Mouse (Mus musculus): ENCODE results near the gene Anapc2. TPM values are rescaled to one million over a fixed set of nuclear protein-coding genes. Genes with fewer than 3 reads are reported as not detected.

Gene Anapc2
- 116 and 126 TPM in 2 replicates for polyA plus RNA-seq (2014; fragmentation: Nextera tagmentation; extraction: Ambion mirVana)

DNA sequence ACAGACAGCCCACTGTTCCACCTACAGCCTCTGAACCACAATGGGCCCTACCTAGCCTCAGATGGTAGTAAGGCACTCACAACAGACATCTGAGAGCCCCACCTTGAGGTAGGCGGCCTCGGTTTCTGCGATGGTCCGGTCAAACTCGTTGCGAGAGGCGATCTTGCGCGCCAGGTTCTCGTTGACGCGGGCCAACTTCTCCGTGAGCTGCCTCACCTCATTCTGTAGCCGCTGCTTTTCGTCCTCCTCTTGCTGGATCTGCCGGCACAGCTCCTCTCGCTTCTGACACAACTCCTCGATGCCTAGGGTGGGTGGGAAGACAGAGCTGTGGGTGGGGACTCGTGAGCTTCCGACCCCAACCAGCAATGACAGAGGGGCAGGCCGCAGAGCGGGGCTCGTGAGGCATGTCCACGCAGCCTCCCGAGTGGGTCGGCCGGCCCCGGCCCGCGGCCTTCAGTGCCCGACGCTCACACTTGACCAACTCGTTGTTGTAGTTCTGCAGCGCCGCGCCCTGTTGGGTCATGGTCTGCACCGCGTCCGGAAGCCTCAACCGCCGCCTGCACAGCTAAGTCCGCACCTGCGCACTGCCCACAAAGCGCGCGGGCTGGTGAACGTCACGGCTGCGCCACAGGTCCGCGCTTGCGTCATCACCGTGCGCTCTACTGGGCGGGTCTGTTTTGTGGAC is at the start of gene Anapc2, which contains the start of gene Ssna1:
TSS of gene Anapc2 (plus strand) at position 652 of the 685 bp plus-strand sequence.
TSS of gene Ssna1 (minus strand) at position 612 of the 685 bp plus-strand sequence.
- H3K36me3 ChIP-seq (ENCODE audit: control insufficient read depth, insufficient read depth, low read length) = peaks cover 5% of the 10 kb centered on the region

DNA sequence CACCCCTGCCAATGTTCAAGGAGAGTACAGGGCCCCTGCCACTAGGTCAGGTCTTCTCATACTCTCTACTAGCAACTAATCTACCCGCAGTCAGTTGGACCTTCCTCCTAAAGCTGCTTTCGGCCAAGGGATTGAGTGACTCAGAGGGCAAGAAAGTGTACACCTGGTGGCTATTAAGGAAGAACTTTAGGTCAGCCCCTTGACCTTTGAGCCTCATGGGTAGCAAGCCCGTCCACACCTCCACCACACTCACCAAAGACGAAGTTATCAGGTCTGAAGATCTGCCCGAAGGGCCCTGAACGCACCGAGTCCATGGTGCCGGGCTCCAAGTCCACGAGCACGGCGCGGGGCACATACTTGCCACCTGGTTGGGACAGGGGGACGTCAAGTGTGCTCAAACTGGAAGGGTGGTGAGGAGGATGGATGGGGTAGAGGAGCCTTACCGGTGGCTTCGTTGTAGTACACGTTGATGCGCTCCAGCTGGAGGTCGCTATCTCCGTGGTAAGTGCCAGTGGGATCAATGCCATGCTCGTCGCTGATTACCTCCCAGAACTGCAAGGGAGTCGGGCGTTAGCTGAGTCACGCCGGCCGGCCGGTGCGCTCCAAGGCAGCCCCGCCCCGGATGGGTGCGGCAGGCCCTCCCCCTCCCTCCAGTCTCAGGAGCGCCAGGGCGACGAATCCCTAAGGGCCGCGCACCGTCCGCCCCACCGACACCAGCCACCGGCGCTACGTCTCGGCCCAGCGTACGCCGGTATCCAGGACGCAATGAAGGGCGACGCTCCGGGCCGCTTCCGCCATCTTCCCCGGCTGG is 48.4 kb upstream of the Anapc2 start:
- H3K9ac ChIP-seq (ENCODE audit: low read length) = peak overlapping the region; percentile 86
- H3K27ac ChIP-seq (ENCODE audit: low read depth, low read length) = peak overlapping the region; percentile 89
- DNase-seq (ENCODE audit: low spot score) (peak; percentile 86), ATAC-seq (replicated peaks; ENCODE audit: low FRiP score) (peak; percentile 39)
- WGBS = 1% methylated on average over 52 of the region's 53 CpGs
- H3K4me2 ChIP-seq (ENCODE audit: low read depth, low read length, severe bottlenecking) = peak overlapping the region; percentile 94
- peaks cover 5% of the 10 kb centered on the region; the same call in 1 of the 2 replicates for H3K4me1 ChIP-seq (replicated peaks; ENCODE audit: control insufficient read depth, insufficient read depth, low read length)
- peak overlapping the region; percentile 92 for H3K4me3 ChIP-seq (ENCODE audit: low read depth, low read length)
- no peaks in the 10 kb centered on the region for H3K36me3 ChIP-seq (ENCODE audit: control insufficient read depth, insufficient read depth, low read length)
- H3K27me3 ChIP-seq (ENCODE audit: control insufficient read depth, insufficient read depth, low read length) = no peaks in the 10 kb centered on the region
- H3K9me3 ChIP-seq (ENCODE audit: control insufficient read depth, low read length) = no peaks in the 10 kb centered on the region

More for the DNA sequence above, at the start of gene Anapc2, which contains the start of gene Ssna1:
- Histone ChIP-seq H3K9ac (ENCODE audit: low read length) (peak within 1 kb of the TSS; percentile 70), H3K4me1 (replicated peaks; ENCODE audit: control insufficient read depth, insufficient read depth, low read length) (peaks cover 18% of the 10 kb centered on the region), H3K4me2 (ENCODE audit: low read depth, low read length, severe bottlenecking) (peak within 1 kb of the TSS; percentile 91), H3K4me3 (ENCODE audit: low read depth, low read length) (peak within 1 kb of the TSS; percentile 91), H3K9me3 (ENCODE audit: control insufficient read depth, low read length) (no peaks in the 10 kb centered on the region), H3K27me3 (ENCODE audit: control insufficient read depth, insufficient read depth, low read length) (no peaks in the 10 kb centered on the region), H3K27ac (ENCODE audit: low read depth, low read length) (peak within 1 kb of the TSS; percentile 8; the same call in 1 of the 2 replicates)
- DNase-seq (ENCODE audit: low spot score) (peak; percentile 99), ATAC-seq (replicated peaks; ENCODE audit: low FRiP score) (peak; percentile 98)
- WGBS = under 1% methylated on average over 53 of the region's 55 CpGs

DNA sequence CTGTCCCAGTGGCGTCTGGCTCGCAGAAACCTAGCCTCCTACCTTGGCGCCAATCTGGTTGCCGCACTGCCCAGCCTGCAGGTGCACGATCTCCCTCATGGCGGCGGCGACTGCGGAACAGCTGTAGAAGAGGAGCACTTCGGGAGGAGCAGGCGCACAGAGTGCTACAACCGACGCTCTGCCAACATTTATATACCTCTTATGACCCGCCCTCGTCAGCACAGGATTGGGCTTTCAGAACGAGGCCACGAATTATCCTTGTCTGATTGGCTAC is 47.8 kb upstream of the Anapc2 start, which contains the start of gene Tubb4b:
TSS of gene Tubb4b (minus strand) at position 211 of the 274 bp plus-strand sequence.
- DNase-seq (ENCODE audit: low spot score) (no peak), ATAC-seq (replicated peaks; ENCODE audit: low FRiP score) (no peak)
- Histone ChIP-seq H3K27me3 (ENCODE audit: control insufficient read depth, insufficient read depth, low read length) (no peaks in the 10 kb centered on the region), H3K27ac (ENCODE audit: low read depth, low read length) (peak within 1 kb of the TSS; percentile 97), H3K4me1 (replicated peaks; ENCODE audit: control insufficient read depth, insufficient read depth, low read length) (peaks cover 5% of the 10 kb centered on the region; the same call in 1 of the 2 replicates), H3K36me3 (ENCODE audit: control insufficient read depth, insufficient read depth, low read length) (no peaks in the 10 kb centered on the region), H3K9me3 (ENCODE audit: control insufficient read depth, low read length) (no peaks in the 10 kb centered on the region), H3K9ac (ENCODE audit: low read length) (peak within 1 kb of the TSS; percentile 86), H3K4me3 (ENCODE audit: low read depth, low read length) (peak within 1 kb of the TSS; percentile 92), H3K4me2 (ENCODE audit: low read depth, low read length, severe bottlenecking) (peak within 1 kb of the TSS; percentile 94)
- WGBS = 1% methylated on average over 17 of the region's 17 CpGs

DNA sequence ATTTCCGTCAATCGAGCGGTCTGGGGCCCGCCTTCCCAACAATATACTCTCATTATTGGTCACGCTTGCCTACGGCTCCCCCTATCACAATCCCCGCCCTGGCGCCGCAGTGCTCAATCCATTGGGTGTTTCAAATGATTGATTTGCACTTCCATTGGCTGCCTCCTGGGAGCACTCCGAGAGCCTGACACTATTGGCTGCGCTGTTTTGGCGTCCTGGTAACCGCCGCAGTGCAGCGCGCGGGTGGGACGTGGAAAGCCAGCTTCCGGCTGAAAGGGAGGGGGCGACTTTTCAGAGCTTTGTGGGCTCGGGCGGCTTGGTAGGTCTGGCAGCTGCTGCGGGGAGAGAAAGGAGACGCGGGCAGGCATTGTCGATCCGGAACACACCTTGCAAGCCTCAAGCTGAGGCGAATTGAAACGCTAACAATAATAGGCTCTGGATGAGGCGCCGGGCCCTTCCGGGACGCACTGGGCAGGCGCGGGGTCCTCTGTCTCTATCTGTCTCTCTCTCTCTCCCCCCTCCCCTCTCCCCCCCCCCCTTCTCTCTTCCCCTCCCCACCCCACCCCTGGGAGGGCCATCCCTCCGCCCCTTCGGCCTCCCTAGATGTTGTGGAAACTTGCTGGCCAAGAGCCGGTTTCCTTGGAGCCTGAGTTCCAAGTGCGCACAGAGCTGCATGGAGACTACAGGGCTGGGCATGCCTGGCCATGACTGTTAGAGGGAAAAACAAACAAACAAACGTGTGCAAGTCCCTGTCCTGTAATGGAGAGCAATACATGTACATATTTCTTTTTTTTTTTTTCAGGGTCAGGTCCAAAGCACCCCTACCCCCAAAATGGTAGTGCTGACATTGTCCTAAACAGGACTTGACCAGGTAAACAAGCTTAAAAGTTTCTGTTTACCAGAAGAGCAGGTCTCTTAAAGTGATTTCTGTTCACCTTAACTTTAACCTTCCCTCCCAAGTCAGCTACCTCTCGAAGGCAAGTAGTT is 47.2 kb upstream of the Anapc2 start:
- peak overlapping the region; percentile 97 for H3K27ac ChIP-seq (ENCODE audit: low read depth, low read length)
- H3K4me3 ChIP-seq (ENCODE audit: low read depth, low read length) = peak overlapping the region; percentile 92
- H3K9ac ChIP-seq (ENCODE audit: low read length) = peak overlapping the region; percentile 70
- no peaks in the 10 kb centered on the region for H3K36me3 ChIP-seq (ENCODE audit: control insufficient read depth, insufficient read depth, low read length)
- 2% methylated on average over 41 of the region's 41 CpGs for WGBS
- H3K4me1 ChIP-seq (replicated peaks; ENCODE audit: control insufficient read depth, insufficient read depth, low read length) = peaks cover 5% of the 10 kb centered on the region; the same call in 1 of the 2 replicates
- H3K4me2 ChIP-seq (ENCODE audit: low read depth, low read length, severe bottlenecking) = peak overlapping the region; percentile 51
- no peaks in the 10 kb centered on the region for H3K27me3 ChIP-seq (ENCODE audit: control insufficient read depth, insufficient read depth, low read length)
- H3K9me3 ChIP-seq (ENCODE audit: control insufficient read depth, low read length) = no peaks in the 10 kb centered on the region
- DNase-seq (ENCODE audit: low spot score) (peak; percentile 98), ATAC-seq (replicated peaks; ENCODE audit: low FRiP score) (peak; percentile 97)

DNA sequence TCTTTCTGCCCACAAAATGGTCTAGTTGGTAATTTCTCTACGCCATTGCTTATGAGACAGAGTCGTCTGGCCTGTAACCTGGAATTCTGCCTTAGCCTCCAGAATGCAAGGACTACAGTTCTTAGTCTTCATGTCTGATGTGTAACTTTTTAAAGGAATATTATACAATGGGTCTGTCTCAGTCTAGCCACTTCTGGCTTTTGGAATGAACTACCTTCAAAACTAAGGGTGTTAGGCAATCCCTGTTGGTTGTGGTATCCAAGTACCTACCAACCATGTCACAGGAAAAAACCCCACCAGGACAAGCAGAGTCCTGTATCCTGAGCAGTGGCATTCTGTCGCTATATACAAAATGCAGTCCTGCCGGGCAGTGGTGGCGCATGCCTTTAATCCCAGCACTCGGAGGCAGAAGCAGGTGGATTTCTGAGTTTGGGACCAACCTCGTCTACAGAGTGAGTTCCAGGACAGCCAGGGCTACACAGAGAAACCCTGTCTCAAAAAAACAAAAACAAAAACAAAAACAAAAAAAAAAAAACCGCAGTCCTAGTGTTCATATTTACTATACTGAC is 46.4 kb upstream of the Anapc2 start:
- Histone ChIP-seq H3K4me1 (replicated peaks; ENCODE audit: control insufficient read depth, insufficient read depth, low read length) (peaks cover 5% of the 10 kb centered on the region; the same call in 1 of the 2 replicates), H3K9me3 (ENCODE audit: control insufficient read depth, low read length) (no peaks in the 10 kb centered on the region), H3K9ac (ENCODE audit: low read length) (no peak overlapping the region), H3K27me3 (ENCODE audit: control insufficient read depth, insufficient read depth, low read length) (no peaks in the 10 kb centered on the region), H3K36me3 (ENCODE audit: control insufficient read depth, insufficient read depth, low read length) (no peaks in the 10 kb centered on the region), H3K4me3 (ENCODE audit: low read depth, low read length) (no peak overlapping the region), H3K27ac (ENCODE audit: low read depth, low read length) (peak overlapping the region; percentile 97), H3K4me2 (ENCODE audit: low read depth, low read length, severe bottlenecking) (peak overlapping the region; percentile 51; the same call in 1 of the 2 replicates)
- ATAC-seq (replicated peaks; ENCODE audit: low FRiP score) = no peak
- WGBS = 78% methylated on average over 8 of the region's 8 CpGs
- DNase-seq (ENCODE audit: low spot score) = no peak

DNA sequence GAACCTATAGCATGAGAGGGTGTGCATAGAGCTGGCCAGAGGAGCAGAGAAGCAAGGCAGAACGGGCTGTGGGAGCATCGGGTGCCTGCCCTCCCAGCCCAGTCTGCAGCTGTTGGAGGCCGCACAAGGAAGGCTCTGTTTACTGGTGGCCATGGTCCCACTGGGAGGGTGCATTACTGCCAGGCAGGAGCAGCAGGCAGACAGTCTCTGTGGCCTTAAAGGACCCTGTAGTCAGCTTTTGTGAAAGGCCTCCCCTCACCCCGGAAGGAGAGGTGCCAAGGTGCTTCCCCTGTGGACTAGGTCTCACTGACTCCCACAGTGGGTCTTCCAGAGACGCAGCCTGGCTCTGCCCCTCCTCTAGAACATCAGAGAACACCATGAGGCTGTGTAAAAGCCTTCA is 45.4 kb upstream of the Anapc2 start:
- Histone ChIP-seq H3K4me1 (replicated peaks; ENCODE audit: control insufficient read depth, insufficient read depth, low read length) (peaks cover 5% of the 10 kb centered on the region; the same call in 1 of the 2 replicates), H3K27ac (ENCODE audit: low read depth, low read length) (no peak overlapping the region), H3K9me3 (ENCODE audit: control insufficient read depth, low read length) (no peaks in the 10 kb centered on the region), H3K36me3 (ENCODE audit: control insufficient read depth, insufficient read depth, low read length) (no peaks in the 10 kb centered on the region), H3K4me3 (ENCODE audit: low read depth, low read length) (no peak overlapping the region), H3K27me3 (ENCODE audit: control insufficient read depth, insufficient read depth, low read length) (no peaks in the 10 kb centered on the region), H3K9ac (ENCODE audit: low read length) (no peak overlapping the region), H3K4me2 (ENCODE audit: low read depth, low read length, severe bottlenecking) (no peak overlapping the region)
- 86% methylated on average over 5 of the region's 5 CpGs for whole genome bisulfite sequencing
- DNase-seq (ENCODE audit: low spot score) (no peak), ATAC-seq (replicated peaks; ENCODE audit: low FRiP score) (no peak)

DNA sequence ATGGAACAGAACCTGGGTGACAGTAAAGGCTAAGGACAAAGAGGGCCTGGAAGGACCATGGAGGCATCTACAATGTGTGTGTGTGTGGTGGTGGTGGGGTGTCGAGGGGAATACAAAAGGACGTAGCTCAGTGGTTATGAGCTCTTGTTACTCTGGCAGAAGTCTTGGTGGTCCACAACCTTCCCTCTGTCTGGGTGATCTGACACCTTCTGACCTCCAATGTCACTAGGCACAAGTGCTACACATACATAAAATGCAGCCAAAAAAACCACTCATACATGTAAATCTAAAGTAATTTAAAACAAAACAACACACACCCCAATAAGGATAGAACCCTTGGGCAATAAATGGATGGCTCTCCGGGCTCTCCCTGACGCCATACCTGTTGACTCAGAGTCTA is 44.9 kb upstream of the Anapc2 start:
- Histone ChIP-seq H3K4me3 (ENCODE audit: low read depth, low read length) (no peak overlapping the region), H3K9ac (ENCODE audit: low read length) (no peak overlapping the region), H3K27ac (ENCODE audit: low read depth, low read length) (no peak overlapping the region), H3K36me3 (ENCODE audit: control insufficient read depth, insufficient read depth, low read length) (no peaks in the 10 kb centered on the region), H3K4me1 (replicated peaks; ENCODE audit: control insufficient read depth, insufficient read depth, low read length) (peaks cover 5% of the 10 kb centered on the region; the same call in 1 of the 2 replicates), H3K4me2 (ENCODE audit: low read depth, low read length, severe bottlenecking) (no peak overlapping the region), H3K9me3 (ENCODE audit: control insufficient read depth, low read length) (no peaks in the 10 kb centered on the region), H3K27me3 (ENCODE audit: control insufficient read depth, insufficient read depth, low read length) (no peaks in the 10 kb centered on the region)
- no peak for DNase-seq (ENCODE audit: low spot score)
- ATAC-seq (replicated peaks; ENCODE audit: low FRiP score) = no peak
- WGBS = 94% methylated on average over 4 of the region's 4 CpGs
